Mouse (Mus musculus) adrenal gland, postnatal 36 days (tissue): ENCODE measurements around the gene Rac3. TPM values are rescaled to one million over a fixed set of nuclear protein-coding genes. Genes with fewer than 3 reads are reported as not detected.

Source experiments
- total RNA-seq, 2 experiments: library from RNA; stranded (reverse); gene quantifications; 2 replicates each; pipeline ENCODE4 v1.2.3; 2021

Rac3 gene
- total RNA-seq, 2 experiments from 2014 or later, result 8.2 to 17.0 TPM

Other genes starting within 250 kb of the Rac3 start
- 100 to 1,000 TPM; 110 to 111 TPM for gene Mrpl12, start 236.9 kb upstream of the Rac3 start, total RNA-seq
- 100 to 1,000 TPM; 105 to 115 TPM for gene Slc25a10, start 229.6 kb upstream of the Rac3 start, total RNA-seq
- 1 to 10 TPM in 1 of 2 experiments, under 1 TPM in 1; 0.86 to 1.9 TPM for gene Gcgr, start 190.8 kb upstream of the Rac3 start, total RNA-seq
- gene Mcrip1, start 171.7 kb upstream of the Rac3 start, total RNA-seq, result 10 to 100 TPM; 58.0 to 73.4 TPM
- gene Ppp1r27, start 170.3 kb upstream of the Rac3 start, total RNA-seq, result 1 to 10 TPM in 1 of 2 experiments, under 1 TPM in 1; 0.56 to 1.3 TPM
- 100 to 1,000 TPM; 490 to 574 TPM for gene P4hb, start 148.2 kb upstream of the Rac3 start, total RNA-seq
- 100 to 1,000 TPM; 348 to 361 TPM for gene Arhgdia, start 139.8 kb upstream of the Rac3 start, total RNA-seq
- 10 to 100 TPM; 97.0 to 99.2 TPM for gene Alyref, start 123.1 kb upstream of the Rac3 start, total RNA-seq
- 100 to 1,000 TPM in 1 of 2 experiments, 10 to 100 TPM in 1; 86.0 to 102 TPM for gene Anapc11, start 123.0 kb upstream of the Rac3 start, total RNA-seq
- gene Npb, start 113.0 kb upstream of the Rac3 start, total RNA-seq, result 1 to 10 TPM in 1 of 2 experiments, not detected in 1; 1.6 TPM
- 100 to 1,000 TPM; 212 to 312 TPM for gene Pcyt2, start 103.5 kb upstream of the Rac3 start, total RNA-seq
- 10 to 100 TPM; 49.6 to 67.0 TPM for gene Sirt7, start 96.2 kb upstream of the Rac3 start, total RNA-seq
- 10 to 100 TPM; 50.4 to 78.6 TPM for gene Mafg, start 87.9 kb upstream of the Rac3 start, total RNA-seq
- 1 to 10 TPM; 1.1 to 1.5 TPM for gene Pycr1, start 77.7 kb upstream of the Rac3 start, total RNA-seq
- not detected for gene Myadml2, start 73.3 kb upstream of the Rac3 start, total RNA-seq
- gene Notum, start 60.3 kb upstream of the Rac3 start, total RNA-seq, result 1 to 10 TPM; 8.5 to 9.8 TPM
- 10 to 100 TPM; 71.1 to 95.1 TPM for gene Aspscr1, start 48.5 kb upstream of the Rac3 start, total RNA-seq
- 10 to 100 TPM; 52.1 to 60.4 TPM for gene Cenpx, start 7.7 kb upstream of the Rac3 start, total RNA-seq
- gene Lrrc45, start 7.5 kb upstream of the Rac3 start, total RNA-seq, result 10 to 100 TPM; 24.3 to 27.7 TPM
- gene Dcxr, start 5.8 kb downstream of the Rac3 start, total RNA-seq, result 10 to 100 TPM; 31.8 to 77.7 TPM
- gene Cbr2, start 10.6 kb downstream of the Rac3 start, total RNA-seq, result 1 to 10 TPM; 5.0 to 7.8 TPM
- gene Hmga1b, start 41.3 kb downstream of the Rac3 start, total RNA-seq, result 10 to 100 TPM in 1 of 2 experiments, 1 to 10 TPM in 1; 6.0 to 13.1 TPM
- 10 to 100 TPM; 19.2 to 19.7 TPM for gene Rfng, start 62.7 kb downstream of the Rac3 start, total RNA-seq
- 100 to 1,000 TPM; 139 to 142 TPM for gene Gps1, start 62.8 kb downstream of the Rac3 start, total RNA-seq
- 10 to 100 TPM; 57.2 to 59.6 TPM for gene Dus1l, start 74.9 kb downstream of the Rac3 start, total RNA-seq
- 1,000 to 10,000 TPM; 1,954 to 2,603 TPM for gene Fasn, start 103.1 kb downstream of the Rac3 start, total RNA-seq
- gene Ccdc57, start 211.4 kb downstream of the Rac3 start, total RNA-seq, result 10 to 100 TPM; 10.6 to 22.0 TPM
- 1 to 10 TPM in 1 of 2 experiments, under 1 TPM in 1; 0.89 to 2.1 TPM for gene Slc16a3, start 227.0 kb downstream of the Rac3 start, total RNA-seq